Comparison of ENCODE assay signal across 7 mouse cellular contexts in the genomic region with DNA sequence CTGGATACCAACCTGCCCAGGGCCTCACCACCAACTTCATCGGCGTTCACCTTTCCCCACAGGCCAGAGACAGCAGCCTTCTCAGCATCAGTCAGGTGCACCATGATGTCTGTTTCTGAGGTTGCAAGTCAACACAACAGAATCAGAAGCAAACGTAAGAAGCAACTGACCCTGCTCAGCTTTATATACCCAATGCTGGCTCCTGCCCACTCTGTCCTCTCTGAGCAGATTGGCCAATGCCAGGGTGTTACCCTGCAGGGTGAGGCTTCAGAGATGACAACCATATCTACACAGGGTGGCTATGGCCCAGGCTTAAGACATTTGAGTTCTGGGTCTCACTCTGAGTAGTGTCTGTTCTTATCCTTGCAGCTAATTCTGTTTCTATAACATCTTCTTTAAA. TPM values are rescaled to one million over a fixed set of nuclear protein-coding genes. Genes with fewer than 3 reads are reported as not detected.
A peak's percentile ranks its signal among the peaks of the same experiment; 100 is the strongest.
DNase-seq lines count a peak whose midpoint lies in the region; ATAC-seq lines count a peak whose summit lies in the region.

TSS of gene Hbb-bt (minus strand) at position 231 of the 400 bp plus-strand sequence.

- H3K4me2 ChIP-seq in intestine, embryonic 14.5 days (ENCODE audit: low read length): no peak within 1 kb of the TSS

- DNase-seq in MEL-GATA-1-ER (ENCODE audit: extremely low read depth, low read depth): peak; percentile 83
- DNase-seq in adrenal gland, postnatal 14 days: no peak
- DNase-seq in gastrocnemius, adult 8-10 months (ENCODE audit: low spot score in 2 of 2): no peak
- no peak for DNase-seq in intestine, embryonic 14.5 days (ENCODE audit: low spot score)
- no peak for DNase-seq in right cerebral cortex, adult 2 months (ENCODE audit: low spot score in 2 of 2)
- DNase-seq in frontal cortex, postnatal 36 days (ENCODE audit: low spot score in 2 of 2): no peak

- no peaks in the 10 kb centered on the region for H3K4me1 ChIP-seq in intestine, embryonic 14.5 days (replicated peaks; ENCODE audit: control insufficient read depth, insufficient read depth, low read length)

- H3K9ac ChIP-seq in intestine, embryonic 14.5 days (ENCODE audit: low read length): no peak within 1 kb of the TSS

- no peaks in the 10 kb centered on the region for H3K27me3 ChIP-seq in intestine, embryonic 14.5 days (replicated peaks; ENCODE audit: control insufficient read depth, insufficient read depth, low read length)

- H3K4me3 ChIP-seq in intestine, embryonic 14.5 days (ENCODE audit: low read depth, low read length): no peak within 1 kb of the TSS

- H3K36me3 ChIP-seq in intestine, embryonic 14.5 days (ENCODE audit: control insufficient read depth, insufficient read depth, low read length): no peaks in the 10 kb centered on the region

- H3K9me3 ChIP-seq in intestine, embryonic 14.5 days (ENCODE audit: control insufficient read depth, low read length): no peaks in the 10 kb centered on the region

- no peak within 1 kb of the TSS for H3K27ac ChIP-seq in intestine, embryonic 14.5 days (ENCODE audit: low read depth)

- WGBS in intestine, embryonic 14.5 days: 90% methylated on average over 3 of the region's 3 CpGs

- no peak for ATAC-seq in intestine, embryonic 14.5 days (replicated peaks; ENCODE audit: low FRiP score, low TSS enrichment, low read depth)
- ATAC-seq in megakaryocyte-erythroid progenitor cell, adult 5-6 weeks (replicated peaks; ENCODE audit: low FRiP score, low TSS enrichment, poor library complexity, severe bottlenecking): peak; percentile 46

RNA-seq across cellular contexts. Expression of gene Hbb-bt, which starts in this region (rescaled TPM):
- total RNA-seq in adrenal gland, postnatal 14 days (2021): 1,182 and 1,430 TPM in 2 replicates
- 10 to 100 TPM; 11.6 to 30.4 (median 18.8) TPM for total RNA-seq in gastrocnemius, adult 8-10 months (2022)
- polyA plus RNA-seq in intestine, embryonic 14.5 days (2014; fragmentation: Nextera tagmentation; extraction: Ambion mirVana): 1,233 and 1,868 TPM in 2 replicates
- total RNA-seq in megakaryocyte-erythroid progenitor cell, adult 5-6 weeks (2014; fragmentation: Nextera tagmentation): 118 and 169 TPM in 2 replicates
- total RNA-seq in megakaryocyte-erythroid progenitor cell, adult 5-6 weeks (2017): 10.7 and 57.4 TPM in 2 replicates
